Mouse (Mus musculus) layer of hippocampus, adult 18-20 months (tissue): ENCODE results near the gene Cyb5b. TPM values are rescaled to one million over a fixed set of nuclear protein-coding genes. Genes with fewer than 3 reads are reported as not detected.

Experiments used
- DNase-seq, 2 experiments: peaks; one replicate each; pipeline ENCODE4 v3.0.0; 2022; ENCODE audit warnings: low spot score in 2 of 2
- total RNA-seq, 2 experiments: library from RNA; stranded (reverse); gene quantifications; 2 replicates each; pipeline ENCODE4 v1.2.3; 2021

Cyb5b gene
- total RNA-seq, 2 experiments from 2014 or later: 106 to 113 TPM

DNA sequence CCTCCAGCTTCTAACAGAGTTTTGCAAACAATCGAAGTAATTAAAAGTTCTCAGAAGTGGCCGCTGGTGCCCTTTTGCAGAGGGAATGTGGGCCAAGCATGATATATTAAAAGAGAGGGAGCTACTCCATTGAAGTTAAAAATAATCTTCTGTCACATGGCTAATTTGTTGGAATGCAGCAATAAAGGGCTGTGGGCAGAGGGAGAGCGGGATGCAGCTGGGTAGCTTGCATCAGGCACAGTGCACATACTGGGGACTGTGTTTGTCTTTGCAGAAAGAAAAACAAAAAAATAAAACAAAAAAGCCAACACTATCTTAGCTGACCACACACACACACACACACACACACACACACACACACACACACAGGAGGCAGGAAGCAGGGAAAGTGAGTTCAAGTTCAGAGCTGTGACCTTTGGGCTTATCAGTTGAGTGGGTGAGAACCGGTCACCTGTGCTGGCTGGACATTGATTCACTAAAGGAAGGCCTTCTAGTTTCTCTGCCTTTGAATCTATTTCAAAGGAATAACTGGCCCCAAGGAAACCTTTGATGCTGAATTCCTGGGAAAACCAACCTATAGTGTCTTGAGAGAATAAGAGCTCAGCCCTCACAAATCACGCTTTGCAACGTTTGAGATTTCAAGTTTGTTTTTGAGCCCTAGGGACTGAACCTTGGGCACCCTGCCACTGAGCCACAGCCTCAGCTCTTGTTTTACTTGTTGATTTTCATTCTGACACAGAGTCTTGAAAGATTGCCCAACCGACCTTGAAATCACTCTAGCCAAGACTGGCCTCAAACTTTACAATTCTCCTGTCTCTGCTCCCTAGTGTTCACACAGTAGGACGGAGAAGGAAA, 21.0 kb upstream of the Cyb5b start:
- DNase-seq: no peak

DNA sequence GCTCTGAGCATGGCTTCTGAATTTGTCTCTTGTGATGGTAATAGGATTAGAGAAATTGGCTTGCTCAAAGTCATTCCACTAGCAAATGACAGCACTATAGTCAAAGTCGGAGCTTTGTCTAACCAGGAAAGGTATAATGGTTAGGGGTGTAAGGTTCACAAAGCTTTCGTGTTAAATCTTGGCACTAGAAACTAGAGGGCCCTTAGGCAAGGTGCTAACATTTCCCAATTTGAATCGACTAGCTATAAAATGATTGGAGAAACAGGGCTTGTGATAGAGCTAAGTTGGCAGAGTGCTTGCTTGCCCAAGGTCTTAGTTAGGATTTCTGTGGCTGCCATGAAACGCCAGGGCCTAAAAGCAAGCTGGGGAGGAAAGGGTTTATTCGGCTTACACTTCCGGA, 20.4 kb upstream of the Cyb5b start:
- no peak for DNase-seq

DNA sequence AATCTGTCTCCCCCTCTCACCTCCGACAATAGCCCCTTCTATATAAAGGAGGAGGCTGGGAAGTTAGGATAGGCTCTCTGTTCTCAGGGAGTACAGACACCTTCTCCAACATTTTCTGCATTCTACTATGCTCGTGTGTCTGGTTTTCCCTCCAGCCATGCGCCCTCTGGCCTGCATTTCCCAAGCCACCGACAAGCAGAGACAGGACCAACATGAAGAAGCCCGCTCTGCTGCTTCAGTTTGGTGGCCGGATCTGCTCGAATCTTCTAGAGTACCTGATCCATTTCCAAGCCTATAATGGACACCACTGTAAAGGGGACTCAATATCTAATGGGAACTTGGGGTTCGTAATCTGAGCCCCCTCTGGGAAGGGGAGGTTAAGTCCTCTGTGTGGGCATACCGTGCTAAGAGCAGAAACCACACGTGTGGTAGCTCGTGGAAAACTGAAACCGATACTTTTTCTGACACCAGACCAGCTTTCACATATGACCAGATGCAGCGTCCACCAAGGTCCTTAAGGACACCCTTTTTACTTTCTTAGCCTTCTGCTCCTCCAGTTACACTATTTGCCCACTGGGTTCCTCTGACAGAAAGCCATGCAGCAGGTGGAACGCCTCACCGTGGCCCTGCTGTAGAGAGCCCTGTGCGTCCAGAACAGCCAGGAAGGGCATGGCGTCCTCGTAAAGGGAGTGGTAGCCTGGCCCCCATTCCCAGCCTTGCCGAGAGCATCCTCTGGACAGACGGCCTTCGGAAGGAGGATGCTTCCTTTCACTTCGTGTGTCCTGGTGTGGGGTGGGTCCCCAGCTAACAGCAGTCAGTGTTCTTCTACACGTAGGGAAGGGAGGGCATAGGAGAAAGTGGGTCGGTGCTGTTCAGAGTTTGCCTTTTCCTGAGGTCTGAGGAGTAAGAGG, 17.6 kb upstream of the Cyb5b start:
- DNase-seq: no peak

DNA sequence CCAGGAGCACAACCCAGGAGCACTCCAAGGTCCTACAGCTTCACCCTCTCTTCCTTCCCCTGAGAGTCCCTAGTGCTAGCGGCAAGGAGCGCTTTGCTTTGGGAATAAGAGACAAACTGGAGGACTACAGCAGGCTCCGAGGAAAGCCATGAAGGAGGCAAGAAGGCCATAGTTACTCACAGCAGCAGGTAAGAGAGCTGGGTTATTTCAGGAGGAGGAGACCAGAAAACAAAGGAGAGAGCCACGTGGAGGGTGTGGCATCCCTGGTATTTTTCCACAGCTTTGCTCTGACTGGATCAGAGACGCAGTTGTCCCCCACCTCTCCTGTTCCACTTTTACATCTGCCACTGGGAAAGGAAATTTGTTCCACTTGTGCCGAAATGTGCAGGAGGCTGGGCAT, 16.6 kb upstream of the Cyb5b start:
- DNase-seq: no peak

- no peak for DNase-seq
Observed at GRCm38 (mm10) chr8:107136003-107136612, 14.3 kb upstream of the Cyb5b start.

DNA sequence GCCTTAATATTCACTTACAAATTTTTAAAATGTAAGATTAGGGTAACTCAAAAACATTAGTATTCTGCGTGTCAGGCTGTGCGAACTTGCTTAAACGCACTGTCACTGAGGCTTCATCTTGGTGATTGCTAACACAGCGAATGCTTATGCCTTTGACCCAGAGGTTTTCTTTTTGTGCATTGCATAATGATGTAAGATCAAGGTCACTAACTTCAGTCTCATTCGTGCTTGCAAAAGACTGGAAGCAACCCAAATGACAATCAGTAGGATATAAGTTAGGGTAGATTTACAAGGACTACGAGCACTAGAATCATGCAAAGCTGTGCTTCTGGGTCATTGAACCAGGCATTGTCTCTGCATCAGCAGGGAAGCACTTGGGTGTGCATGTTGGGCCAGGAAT, 12.8 kb upstream of the Cyb5b start:
- no peak for DNase-seq

DNA sequence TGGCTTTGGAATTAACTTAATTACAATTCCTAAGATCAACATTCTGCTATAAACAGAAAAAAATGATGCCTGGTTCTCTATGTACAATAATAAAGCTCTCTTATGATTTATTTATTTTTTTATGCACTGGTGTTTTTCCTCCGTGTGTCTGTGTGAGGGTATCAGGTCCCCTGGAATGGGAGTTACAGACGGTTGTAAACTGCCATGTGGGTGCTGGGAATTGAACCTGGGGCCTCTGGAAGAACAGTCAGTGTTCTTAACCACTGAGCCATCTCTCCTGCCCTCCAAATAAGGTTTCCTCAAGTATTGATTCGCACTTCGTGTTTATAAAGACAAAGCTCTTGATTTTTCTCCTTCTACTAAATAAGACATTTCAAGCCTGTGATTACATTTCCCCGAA, 12.1 kb upstream of the Cyb5b start:
- no peak for DNase-seq

GRCm38 (mm10) chr8:107139704-107140470, 10.6 kb upstream of the Cyb5b start:
- no peak for DNase-seq

GRCm38 (mm10) chr8:107142539-107142938, 7.9 kb upstream of the Cyb5b start:
- no peak for DNase-seq

DNA sequence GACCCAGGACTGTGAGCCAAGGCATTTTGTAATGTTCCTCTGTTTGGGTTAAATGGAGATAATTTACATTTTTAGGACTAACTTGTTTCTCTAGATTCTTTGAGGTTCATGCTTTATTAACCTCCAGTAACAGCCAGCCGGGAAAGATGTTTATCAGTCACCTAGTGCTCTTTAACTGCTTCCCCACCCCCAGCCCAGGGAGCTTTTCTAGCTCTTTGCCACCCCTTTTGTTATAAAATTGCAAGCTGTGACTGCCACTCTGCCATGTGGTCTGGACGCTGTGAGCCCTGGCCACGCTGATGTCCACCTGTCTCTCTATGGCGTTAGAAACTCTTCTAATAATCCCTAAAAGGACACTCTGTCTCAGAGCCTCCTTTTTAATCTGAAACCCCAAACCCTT, 6.9 kb upstream of the Cyb5b start:
- DNase-seq: no peak

DNA sequence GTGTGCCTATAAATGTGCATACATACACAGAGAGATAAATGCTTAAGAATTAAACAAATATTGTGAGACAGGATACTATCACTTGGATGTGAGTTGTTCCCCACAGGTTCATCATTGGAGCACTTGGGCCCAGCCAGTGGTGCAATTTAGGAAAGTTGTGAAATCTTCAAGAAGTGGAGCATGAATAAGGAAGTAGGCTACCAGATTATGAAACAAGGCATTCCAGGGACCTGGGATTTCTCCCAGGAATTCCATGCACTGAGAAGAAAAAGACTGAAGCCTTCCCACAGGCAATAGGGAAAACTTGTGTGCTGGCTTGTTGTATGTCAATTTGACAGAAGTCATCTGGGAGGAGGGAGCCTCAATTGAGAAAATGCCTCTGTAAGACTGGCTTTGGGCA, 4.3 kb upstream of the Cyb5b start:
- no peak for DNase-seq

- DNase-seq: no peak
Observed at GRCm38 (mm10) chr8:107148802-107149201, 1.6 kb upstream of the Cyb5b start.

DNA sequence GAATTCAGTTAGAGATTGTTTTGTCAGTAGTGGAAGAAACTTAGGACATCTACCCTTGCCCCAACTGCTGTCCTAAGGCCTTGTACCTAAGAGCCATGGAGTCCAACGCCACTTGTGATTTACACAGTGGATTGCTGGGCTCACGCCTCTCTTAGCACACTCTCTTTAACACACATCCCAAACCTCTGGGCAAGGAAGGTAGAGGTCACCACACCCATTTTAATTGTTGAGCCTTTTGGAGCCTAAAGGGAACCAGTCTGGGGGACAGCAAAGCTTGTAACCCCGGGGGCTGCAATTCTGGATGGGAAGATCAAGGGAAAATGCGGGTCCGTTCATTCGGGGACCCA, 410 bp upstream of the Cyb5b start:
- no peak for DNase-seq

DNA sequence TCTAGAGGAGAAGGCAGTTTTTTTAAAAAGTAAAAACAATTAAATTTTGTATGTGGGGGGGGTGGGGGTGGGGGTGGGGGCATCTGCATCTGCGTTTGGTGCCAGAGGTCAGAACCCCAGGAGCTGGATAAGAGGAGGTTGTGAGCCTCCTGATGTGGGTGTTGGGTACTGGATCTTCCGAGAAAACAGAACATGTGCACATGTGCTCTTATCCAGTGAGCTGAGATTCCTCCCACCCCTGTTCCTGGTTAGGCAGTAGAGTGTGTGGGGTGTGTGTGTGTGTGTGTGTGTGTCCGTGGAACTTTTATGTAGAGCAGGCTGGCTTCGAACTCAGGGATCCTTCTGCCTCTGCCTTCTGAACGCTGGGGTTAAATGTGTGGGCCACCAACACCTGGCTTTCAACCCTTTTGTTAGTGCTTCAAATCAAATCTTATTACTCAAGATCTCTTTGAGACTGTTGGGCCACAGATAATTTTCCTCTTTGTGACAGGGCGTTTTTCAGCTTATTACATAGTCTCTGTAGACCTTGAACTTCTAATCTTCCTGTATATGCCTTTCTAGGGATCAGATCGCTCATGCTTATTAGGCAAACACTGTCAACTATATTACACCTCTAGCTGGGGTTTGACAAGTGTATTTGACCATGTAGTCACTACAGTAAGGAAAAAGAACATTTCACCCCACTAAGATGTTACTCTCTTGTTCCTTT, 926 bp downstream of the Cyb5b start:
- DNase-seq: peak in 1 of 2 experiments; percentile 32

DNA sequence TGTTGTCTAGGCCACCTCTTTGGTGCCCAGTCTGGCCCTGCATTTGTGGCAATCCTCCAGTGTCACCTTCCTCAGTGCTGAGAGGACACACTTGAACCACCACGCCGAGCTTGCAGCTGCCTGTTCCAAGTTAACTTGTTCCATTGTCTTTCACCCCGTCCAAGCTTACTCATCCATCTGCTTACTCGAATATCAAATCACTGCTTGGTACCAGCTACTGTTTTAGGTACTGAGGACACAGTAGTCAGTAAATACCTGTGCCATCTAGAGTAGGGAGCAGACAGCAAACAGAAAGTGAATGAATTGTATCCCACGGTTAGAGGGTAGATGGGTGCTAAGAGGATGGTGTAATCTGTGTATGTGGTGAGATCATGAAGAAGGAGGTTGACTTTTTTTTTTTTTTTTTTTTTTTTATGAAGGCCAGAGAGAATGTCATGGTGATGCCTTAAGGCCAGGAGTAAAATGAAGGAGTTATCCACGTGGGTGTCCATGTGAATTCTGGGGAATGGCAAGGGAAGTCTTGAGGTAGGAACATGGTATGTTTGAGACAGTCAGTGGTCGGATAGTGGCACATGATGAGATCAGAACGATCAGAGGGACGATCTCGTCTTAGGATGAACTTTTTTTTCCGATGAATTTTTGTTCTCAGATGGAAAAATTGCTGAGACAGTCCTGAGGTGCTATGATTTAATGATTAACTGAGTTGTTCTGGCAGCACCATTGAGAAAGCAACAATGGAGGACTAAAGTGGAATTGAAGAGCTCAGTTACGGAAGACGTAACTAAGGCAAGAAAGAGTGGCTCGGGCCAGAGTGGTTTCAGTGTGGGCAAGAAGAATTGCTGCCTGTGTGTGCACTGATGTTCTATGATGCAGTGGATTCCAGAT, 3.1 kb downstream of the Cyb5b start:
- DNase-seq: no peak

DNA sequence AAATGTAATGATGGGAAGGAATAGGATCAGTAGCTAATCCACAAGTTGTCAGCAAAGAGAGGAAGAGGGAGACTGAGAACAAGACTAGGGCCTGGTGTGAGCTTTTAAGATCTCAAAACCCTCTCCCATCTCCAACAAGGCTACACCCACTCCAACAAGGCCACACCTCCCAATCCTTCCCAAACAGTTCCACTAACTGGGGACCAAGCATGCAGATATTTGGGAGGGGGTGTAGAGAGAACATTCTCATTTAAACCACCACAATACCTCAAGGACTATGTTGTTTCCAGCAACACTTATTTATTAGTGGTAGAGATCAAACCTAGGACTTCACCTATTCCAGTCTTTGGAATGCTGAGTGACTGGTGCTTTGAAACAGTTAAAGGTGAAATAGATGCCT, 6.4 kb downstream of the Cyb5b start:
- DNase-seq: no peak

DNA sequence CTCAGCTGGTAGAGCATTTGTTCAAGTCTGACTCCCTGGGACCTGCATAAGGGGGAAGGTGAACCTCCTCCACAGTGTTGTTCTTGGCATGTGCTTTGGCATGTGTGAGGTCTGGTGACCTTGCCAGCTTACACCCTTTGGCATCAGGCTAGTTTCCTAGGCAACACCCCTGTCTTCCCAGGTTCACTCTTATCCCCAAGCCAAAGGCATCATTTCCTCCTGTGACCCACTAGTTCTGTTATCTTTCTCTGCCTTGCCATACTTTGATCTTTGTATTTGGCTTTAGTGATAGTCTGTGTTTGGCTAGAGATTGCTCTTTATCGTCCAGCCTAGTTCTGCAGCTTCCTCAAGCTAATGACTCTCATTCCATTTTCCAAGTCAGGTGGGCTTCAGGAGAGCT, 7.4 kb downstream of the Cyb5b start:
- DNase-seq: no peak

DNA sequence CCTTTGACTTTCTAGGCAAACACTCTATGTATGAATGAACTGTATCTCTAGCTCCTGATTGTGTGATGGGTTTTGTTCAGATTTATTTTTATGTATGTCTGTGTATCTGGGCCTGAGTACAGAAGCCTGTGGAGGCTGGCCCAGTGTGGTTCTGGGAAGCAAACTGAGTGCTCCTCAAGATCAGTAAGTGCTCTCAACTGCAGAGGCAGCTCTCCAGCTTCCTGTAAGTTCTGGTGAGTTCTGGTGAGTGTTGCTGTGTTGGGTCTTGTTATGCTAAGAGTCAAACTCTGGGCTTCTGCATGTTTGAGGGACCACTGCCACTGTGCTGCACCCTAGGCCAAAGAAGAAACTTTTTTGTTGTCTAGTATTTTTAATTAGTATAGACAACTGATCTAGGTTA, 8.4 kb downstream of the Cyb5b start:
- DNase-seq: no peak

DNA sequence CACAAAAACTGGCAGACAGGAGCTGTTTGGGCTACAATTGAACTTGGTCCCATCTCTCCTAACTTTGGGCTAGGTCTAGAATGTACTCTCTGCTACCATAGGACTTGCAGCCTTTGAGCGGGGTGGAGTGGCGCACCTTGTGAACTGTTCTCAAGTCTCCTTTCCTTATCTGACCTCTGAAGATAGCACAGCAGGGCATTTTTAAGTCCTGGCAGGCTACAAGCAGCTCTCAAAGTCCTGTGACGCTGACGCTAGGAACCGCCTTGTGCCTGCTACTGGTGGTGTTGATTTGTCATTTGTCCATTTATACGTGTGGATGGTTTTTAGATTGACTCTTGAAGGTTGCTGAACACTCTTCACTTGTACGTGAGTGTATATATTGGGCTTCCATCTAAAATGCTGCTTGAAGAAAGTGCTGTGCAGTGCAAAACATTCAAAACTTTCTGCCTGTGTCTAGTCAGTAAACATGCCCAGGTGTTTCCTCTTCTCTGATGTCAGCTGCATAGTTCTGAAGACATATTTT, 13.9 kb downstream of the Cyb5b start:
- DNase-seq: no peak
